Mouse (Mus musculus) adrenal gland, postnatal 10 days (tissue): Measurements from ENCODE around the gene Ppp1r14b. TPM values are rescaled to one million over a fixed set of nuclear protein-coding genes. Genes with fewer than 3 reads are reported as not detected.

Source experiments
- DNase-seq: peaks from one replicate; pipeline ENCODE4 v3.0.0; 2021; ENCODE audit warnings: mixed read lengths
- total RNA-seq, 2 experiments: library from RNA; stranded (reverse); gene quantifications; 2 replicates each; pipeline ENCODE4 v1.2.3; 2021

Gene Ppp1r14b
- total RNA-seq, 2 experiments from 2014 or later = 289 to 333 TPM

DNA sequence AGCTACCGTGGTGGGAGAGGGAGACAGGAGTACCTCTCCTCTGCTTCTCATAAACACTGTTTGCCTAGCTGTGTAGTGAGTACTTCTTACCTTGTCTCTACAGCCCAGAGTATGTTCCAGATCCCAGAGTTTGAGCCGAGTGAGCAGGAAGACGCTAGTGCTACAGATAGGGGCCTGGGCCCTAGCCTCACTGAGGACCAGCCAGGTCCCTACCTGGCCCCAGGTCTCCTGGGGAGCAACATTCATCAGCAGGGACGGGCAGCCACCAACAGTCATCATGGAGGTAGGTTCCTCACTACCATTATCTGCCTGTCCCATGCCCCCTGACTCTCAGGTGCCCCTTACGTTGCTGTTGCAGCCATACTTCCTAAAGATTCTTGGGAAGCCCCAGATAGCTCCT lies 32.0 kb upstream of the Ppp1r14b start:
- DNase-seq = no peak

DNA sequence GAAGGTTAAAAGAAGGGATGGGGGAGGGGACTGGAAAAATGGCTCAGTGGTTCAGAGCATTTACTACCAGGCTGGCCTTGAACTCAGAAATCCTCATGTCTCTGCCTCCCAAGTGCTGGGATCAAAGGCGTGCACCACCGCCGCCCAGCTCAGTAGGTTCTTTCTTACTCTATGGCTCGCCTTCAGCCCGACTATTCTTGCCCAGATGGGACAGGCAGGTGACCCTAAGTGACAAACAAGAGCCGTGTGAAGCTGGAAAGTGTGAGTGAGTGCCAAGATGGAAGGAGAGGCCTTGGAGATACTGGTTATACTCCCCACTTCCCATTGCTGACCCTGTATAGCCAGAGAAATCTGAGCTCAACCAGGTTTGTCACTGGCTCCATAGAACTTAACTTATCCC lies 31.1 kb upstream of the Ppp1r14b start:
- no peak for DNase-seq

DNA sequence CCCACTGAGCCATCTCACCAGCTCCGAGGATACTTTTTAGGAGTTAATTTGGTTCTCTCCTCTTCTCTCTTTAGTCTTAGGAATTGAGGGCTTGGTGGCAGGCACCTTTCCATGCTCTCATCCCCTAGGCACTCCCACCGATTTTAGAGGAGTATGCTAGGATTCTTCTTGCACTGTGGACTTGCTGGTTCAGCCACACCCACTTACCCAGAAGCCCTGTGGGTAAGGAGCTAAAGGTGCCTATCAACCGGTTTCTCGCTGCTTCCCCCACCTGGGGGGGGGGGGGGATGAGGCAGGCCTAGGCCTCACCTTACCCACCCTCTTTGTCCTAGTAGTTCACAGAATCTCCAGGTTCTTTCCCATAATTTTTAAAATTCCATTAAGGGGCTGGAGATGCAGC lies 27.0 kb upstream of the Ppp1r14b start:
- no peak for DNase-seq

DNA sequence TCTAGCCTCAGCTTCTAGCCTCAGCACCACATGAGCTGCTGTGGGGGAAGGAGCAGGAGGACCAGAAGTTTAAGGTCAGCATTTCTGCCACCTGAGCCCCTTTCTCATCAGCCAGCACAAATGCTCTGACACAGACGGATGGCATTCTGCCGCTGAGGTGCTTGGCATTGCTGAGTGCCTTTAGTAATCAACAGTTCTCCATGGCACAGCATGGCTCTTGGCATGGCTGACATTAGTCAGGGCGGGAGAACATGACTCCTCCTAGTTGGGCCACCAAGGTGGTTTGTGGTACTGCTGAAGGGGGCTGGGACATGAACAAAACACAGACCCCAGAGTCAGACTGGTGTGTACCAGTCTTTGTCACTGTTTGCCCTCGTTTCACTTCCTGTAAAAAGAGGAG lies 26.6 kb upstream of the Ppp1r14b start:
- no peak for DNase-seq

DNA sequence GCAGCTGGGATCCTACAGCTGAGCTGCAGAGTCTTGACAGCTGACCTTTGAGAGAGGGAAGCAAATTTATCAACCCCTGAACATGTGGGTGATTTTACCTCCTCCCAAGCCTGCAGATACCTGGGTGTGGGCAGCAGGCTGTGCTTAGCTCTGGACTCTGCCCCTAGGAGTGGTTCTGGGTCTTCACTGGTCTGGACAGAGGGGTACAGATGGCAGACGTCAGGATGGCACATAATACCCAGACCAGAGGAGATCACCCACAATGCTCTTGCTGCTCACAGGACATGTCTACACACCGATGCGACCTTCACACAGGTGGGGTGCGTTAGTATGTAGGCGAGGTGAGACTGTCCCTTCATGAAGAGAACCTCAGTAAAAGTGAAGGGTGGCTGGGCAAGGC lies 25.2 kb upstream of the Ppp1r14b start:
- DNase-seq = no peak

DNA sequence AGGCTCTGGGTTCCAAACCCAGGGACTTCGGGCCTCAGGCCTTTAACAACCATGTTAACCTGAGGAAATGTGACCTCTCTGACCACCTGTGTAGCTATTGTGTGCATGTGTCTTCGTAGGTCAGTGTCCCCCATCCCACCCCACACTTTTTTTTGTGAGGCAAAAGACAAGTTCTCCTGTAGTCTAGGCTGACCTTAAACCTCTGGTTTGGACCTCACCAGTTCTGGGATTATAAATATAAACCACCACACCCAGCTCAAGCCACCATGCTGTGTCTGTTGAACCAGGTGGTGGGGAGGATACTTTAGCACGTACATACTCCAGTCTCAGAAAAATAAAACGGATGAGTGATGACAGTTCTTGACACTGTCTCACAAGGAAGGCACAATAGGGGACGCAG lies 24.8 kb upstream of the Ppp1r14b start:
- no peak for DNase-seq

DNA sequence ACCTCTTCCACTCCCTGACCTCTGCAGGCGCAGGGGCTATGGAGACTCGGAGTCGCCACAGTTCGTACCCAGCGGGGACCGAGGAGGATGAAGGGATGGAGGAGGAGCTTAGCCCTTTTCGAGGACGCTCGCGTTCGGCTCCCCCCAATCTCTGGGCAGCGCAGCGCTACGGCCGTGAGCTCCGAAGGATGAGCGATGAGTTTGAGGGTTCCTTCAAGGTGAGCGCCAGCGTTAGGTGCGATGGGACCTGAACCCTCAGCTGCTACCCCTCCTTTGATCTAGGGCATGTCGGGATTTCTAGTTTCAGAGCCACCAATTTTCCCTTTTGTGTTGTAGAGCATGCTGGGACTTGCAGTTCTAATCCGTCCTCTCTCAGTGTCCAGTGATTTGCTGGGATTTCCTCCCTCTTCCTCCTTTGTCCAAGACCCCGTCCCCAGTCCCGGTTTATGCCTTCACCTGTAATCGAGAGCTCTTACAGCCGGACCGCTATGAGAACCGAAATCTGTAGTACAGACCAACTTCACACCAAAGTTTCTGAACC lies 24.1 kb upstream of the Ppp1r14b start:
- peak; percentile 74 for DNase-seq

DNA sequence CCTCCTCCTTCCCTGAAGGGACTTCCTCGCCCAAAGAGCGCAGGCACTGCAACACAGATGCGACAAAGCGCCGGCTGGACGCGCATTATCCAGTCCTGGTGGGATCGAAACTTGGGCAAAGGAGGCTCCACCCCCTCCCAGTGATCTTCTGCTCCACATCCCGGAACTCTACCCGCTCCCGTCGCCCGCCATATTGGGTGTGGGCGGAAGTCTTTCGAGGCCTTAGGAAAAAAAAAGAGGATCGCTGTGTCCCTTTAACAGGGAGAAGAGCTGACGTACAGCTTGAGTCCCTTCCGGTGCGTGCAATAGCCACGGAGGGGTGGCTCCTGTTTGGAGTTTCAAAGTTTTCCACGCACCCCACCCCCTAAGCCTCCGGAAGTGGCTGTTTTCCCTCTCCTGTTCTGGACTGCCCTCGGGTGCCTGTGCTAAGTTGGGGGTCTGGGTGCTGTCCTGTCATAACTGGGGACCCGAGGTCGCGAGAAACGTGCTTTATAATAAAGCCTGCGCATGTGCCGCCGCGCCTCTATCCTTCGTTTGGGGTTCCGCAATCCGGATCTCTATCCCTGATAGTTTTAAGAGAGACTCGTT lies 23.3 kb upstream of the Ppp1r14b start:
- peak; percentile 96 for DNase-seq

DNA sequence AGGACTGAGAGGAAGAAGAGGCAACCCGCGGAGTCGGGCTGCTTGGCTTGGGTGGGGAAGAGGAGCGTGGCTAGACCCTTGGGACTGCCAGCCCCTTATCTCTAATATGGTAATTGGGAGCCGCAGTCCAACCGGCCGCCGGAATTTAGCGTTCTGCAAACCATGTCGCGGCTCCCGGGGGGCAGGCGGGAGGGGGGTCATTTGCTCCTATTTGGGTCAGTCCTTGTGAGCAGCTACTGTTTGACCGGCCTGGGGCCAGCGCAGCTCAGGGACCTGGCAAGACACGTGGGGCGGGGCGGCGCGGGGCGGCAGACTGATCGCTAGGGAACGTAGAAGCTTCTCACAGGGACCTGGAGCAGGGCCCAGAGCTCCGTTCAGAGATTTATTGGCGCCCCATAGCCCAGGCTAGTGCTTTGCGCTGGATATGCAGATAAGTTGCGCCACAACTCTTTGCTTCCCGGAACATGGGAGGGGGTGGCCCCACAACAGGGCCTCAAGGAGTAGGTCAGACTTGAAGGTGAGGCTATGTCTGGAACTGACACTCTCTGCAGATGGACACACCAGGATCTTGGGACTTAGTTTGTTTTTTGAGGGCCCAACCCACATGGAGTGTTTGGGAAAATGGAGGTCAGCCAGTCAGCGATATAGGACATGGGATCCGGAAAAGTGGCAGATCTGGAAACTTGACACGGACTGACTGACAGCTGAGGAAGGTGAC lies 22.6 kb upstream of the Ppp1r14b start:
- DNase-seq = peak; percentile 95

DNA sequence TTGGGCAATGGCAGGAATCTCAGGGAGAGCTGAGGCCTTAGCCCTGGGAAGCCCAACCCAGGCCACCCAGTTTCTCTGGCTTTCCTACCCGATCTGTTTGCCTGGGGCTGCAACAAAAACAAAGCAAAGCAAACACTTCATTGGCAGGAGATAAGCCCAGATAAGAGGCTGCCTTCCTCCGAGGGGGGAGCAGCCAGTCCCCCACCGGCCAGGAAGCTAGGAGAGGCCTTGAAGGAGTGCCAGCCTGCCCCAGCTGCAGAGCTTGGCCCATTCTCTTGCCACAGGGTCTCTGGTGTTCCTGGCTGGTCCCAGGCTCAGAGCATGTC lies 22.1 kb upstream of the Ppp1r14b start:
- peak; percentile 83 for DNase-seq

DNA sequence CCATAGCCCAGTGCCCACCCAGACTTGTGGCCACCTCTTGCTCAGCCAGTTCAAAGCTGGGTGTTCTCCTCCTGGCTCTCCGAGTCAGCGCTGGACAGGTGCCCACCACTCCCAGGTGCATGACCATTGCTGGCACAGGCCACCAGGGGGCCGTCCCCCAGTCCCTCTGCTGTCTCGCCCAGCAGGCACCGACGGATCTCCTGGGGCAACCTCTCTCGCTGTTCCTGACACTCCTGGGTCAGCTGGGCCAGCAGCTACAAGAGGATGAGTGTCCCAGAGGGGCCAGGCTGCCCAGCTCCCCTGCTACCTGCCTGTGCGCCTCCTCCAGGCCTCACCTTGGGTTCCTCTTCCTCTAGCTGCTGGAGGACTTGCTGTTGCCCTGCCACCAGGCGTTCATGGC lies 20.7 kb upstream of the Ppp1r14b start:
- DNase-seq = peak; percentile 78

DNA sequence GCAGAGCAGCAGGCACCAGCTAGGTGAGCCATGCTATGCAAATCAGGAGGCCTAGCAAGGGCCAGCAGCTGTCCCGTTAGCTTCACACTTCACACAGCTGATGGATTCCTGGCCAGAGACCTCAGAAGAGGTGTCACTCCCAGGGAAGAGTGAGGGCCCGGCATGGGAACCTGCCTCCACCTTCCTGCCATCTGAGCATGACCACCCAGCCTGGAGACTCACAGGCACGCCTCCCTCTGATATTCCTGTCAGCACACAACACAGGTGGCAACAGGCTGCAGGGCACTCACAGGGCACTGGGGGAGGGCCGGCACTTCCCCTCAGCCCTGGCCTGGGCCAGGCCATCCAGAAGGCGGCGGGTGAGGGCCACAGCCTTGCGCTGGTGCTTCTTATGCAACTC lies 19.3 kb upstream of the Ppp1r14b start:
- DNase-seq = no peak

DNA sequence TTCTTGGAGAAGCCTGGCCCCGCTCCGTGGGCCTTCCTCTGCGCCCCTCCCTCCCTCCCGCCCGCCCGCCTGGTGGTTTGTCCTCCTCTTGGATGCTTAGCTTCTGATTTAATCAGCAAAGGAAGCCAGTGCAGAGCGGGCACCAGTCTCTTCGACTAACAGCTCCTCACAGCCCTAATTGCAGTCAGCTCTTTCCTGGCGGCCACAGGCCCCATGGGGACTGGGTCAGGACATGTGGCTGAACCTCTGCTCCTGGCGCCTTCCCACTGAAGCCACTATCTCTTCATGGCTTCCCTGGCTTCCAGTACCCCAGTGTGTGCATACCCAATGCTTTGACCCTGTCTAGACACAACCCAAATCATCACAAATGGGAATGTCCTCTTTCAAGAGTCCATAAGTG lies 18.3 kb upstream of the Ppp1r14b start:
- DNase-seq = peak; percentile 50

DNA sequence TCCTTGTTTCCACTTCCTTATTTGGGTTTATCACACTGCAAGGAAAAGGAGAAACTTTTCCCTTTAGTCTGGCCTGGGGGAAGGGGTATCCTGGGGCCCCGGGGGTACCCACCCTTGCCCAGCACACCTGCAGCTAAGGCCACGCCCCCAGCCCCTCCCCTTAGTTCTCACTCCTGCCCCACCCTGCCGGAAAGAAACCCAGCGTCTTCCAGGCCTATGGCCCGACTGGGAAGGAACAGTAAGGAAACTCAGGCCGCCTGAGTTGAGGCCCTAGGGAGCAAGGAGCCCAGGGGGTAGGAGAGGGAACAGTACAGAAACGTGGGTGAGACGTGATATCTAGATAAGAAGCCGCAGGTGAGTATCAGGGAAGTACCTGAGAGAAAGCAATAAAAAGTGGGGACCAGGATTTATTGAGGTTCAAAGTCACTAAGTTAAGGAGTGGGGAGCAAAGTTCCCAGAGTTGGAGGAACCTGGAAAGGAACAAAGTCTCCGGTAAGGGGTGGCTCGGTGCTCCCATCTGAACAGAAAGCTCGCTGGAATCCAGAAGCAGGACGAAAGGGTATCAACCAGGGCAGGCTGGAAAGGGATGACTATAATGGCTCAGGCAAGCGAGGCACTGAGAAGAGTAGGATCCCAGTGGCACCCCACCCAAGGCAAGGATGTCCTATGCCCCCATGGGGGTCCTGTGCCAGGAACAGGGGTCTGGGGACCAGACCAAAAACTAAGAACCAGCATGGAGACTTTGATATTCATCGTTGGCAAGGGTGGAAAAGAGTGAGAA lies 6.1 kb upstream of the Ppp1r14b start:
- peak; percentile 60 for DNase-seq

DNA sequence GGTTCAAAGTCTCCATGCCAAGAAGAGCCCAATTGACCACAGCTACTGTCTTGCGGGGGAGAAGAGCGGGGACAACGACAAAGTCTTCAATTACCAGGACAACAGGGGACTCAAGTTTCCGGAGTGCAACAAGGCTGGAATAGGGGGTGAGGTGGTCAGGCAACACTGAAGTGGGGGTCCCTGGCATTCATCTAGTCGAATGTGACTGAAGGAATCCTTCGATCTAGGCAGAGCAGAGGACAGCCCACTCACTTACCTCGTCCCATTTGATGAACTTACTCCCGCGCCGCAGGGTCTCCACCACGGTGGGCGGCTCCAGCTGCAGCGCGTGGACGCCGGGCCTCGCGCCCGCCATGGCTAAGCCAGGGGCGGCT lies 5.5 kb upstream of the Ppp1r14b start:
- DNase-seq = no peak

DNA sequence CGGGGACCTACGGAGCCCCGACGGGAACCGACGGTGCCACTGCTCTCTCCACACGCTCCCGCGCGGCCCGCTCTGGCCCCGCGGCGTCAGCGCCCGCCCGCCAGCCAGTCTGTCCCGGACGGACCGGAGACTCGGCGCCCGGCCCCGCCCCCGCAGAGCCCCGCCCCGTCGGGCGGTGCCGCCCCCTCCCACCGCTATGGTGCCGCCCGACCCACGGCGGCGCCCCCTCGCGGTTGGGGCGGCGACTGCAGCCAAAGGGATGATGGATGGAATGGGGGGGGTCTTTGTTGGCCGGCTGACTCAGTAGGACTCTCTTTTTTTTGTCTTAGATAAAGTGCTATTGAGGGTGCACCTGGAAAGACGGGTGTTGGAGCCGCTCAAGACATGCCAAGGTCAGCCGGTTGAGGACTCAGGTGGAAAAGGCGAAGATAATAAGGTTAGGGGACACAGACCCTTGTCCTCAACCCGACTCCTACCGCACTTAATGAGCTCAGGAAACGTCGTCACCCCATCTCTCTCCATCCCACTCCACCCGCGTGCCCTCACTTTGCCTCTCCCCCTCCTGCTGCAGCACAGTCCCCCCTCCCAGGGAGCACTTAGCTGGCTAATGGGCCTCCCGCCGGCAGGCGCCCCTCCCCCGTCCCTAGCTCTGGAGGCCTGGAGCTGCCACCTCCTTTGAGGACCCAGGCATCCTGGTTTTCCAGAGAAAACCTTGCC lies 4.9 kb upstream of the Ppp1r14b start:
- peak; percentile 93 for DNase-seq

DNA sequence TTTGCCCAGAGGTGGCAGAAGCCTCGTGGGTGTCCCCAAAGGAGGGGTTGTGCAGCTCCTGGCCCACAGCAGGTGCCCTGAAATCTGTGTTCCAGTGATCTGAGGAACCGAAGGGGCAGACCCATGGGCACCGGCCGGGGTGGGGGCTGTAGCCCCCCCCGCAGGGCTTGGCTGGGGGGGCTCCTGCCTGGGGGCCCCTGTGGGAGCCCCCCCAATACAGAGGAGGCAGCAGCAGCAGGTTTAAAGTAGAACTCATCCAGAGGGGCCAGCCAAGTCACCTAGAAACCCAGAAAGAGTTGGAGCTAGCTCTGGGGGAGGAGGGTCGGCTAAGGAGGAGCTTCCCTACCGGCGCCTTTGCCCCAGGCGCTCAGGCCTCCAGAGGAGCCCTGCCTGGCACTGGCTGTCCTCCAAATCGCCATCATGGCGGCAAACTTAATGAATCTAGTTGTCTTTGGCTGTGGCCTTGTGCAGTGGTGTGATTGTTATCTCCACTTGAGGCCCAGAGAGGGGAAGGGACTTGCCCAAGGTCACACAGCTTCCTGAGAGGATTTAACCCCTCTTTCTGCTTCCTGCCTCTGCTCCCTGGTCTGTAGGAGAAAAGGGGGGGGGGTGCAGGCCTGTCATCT lies 4.2 kb upstream of the Ppp1r14b start:
- DNase-seq = peak; percentile 74

DNA sequence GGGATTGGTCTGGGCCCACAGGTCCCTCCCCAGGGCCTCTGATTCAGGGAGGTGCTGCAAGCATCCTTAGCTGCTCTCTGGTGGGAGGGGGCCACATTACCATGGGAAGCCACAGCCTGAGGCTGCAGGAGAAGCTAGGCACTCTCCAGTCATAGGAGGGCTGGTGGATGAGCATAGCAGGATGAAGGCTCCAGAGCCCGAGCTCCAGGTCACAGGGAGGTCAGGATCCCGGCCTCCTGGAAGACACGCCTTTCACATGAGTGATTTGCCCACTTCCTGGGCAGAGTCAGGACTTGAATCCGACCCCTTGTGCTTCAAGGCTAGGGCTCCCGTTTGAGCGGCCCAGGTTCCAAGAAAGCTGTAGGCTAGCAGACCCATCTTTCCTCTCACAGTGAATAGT lies 3.1 kb upstream of the Ppp1r14b start:
- DNase-seq = no peak

DNA sequence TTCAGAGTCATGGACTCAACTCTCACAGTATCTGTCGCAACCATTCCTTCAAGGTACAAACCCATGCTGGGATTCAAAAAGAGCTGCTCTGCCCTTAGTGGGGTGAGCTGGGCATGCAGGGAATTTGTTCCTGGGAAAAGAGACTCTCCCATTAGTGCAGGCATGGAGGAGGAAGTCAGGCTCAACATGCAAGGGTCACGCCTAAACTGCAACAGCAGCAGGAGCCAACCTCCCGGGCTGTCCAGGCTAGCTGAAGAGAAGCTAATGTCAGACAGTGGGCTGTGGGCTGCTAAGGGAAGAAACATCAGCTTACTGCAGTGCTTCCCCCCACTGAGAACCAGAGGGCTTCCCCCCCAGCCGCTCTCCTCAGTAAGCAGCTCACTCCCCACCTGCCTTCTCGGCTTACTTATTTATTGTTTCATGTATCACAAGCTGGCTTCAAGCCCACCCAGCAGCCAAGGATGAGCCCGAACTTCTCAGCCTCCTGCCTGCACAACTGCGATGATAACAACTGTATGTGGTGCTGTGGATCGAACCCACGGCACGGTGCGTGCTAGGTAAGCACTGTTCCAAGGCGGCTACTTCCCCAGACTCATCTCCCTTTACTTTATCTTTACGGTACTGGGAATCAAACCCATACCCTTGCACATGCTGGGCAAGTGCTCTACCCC lies 2.4 kb upstream of the Ppp1r14b start:
- no peak for DNase-seq

DNA sequence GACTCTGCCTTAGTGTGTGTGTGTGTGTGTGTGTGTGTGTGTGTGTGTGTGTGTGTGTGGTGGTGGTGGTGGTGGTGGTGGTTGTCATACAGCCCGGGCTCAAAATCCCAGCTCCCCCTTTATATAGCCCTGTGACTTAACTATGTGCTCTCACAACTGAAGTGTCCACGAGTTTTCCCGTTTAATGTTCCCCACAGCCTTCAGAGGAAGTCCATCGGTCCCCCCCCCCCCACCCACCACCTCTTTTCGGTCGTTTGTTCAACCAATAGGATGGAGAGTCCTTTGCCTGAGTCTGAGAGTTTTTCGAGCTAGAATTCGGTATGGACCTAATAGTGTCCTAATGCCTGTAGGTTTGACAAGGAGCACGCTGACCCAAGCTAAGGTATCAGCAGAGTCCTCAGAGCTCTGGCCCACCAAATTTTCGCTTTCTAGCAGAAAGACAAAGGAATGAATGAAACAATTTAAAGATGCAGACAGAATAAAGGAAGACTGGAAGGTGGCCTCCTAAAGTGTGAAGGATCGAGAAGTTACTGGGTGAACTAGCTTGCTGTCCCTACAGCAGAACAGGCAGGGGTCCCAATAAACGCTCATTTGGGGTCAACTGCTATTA lies 1.1 kb upstream of the Ppp1r14b start:
- no peak for DNase-seq
